Mouse (Mus musculus) spleen, postnatal 14 days (tissue): ENCODE results near the gene Tepsin.

Experiments used
- DNase-seq, 2 experiments: peaks; one replicate each; pipeline ENCODE4 v3.0.0; 2021 to 2022; ENCODE audit warnings: low spot score in 2 of 2

Tepsin gene

DNA sequence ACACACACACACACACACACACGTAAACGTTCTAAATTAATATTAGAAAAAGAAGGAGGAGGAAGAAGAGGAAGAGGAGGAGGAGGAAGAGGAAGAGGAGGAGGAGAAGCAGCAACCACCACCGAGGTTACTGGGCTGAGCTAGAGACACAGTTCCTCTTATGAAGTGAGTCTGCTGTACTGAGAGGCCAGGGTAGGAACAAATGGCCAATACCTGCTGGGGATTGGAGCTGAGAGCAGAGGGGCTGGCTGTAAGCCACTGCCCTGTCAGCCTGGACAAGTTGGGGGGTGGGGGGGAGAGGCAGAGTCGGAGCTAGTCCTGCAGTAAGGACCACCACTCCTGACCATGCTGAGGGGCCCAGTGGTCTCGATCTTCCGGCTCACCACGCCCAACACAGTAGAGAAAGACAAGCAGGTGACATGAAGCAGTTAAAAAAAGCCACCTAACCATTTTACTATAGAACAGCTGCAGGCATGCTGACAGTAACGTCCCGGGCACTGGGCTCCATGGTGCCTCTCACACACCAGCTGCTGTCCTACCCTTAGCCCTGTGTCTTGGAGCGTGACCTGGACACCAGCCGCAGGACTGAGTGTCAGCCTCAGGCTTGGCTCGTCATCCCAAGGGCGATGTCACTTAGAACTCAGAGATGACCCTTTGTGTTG, 34.4 kb downstream of the Tepsin start:
- DNase-seq = no peak

DNA sequence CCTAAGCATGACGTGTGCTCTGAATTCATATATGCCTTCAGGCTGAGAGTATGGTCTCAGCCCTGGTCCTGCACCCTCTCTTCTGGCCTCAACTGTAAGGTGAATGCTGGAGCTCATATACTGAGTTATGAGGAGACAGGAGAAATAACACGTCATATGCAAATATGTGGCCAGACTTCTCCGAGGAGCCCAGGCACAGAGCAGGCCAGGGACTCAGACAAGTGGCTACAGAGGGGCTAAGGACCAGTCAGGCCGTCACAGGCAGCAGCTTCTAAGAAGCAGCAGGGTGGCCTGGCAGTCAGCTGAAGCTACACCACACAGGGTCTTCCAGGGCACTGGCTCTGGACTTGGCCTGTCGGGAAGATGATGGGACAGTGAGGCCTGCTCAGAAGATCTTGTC, 35.2 kb downstream of the Tepsin start:
- no peak for DNase-seq

DNA sequence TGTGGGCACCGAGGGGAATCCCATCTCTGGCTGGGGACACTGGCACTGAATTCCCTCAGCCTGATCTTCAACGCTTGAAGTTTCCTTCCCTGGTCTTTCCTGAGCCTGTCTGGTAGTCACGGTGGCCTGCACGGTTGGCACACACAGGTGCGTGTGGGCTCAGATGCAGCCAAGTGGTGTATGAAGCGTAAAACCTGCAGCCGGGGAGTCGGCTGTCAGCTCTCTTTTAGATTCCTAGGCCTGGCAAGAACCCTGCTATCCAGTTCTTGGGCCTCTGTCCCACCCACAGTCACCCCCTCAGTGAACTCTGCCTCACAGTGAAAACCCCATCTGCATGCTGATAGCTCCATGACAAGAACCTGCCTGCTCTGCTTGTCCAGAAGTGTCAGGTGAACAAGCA, 37.9 kb downstream of the Tepsin start:
- no peak for DNase-seq

DNA sequence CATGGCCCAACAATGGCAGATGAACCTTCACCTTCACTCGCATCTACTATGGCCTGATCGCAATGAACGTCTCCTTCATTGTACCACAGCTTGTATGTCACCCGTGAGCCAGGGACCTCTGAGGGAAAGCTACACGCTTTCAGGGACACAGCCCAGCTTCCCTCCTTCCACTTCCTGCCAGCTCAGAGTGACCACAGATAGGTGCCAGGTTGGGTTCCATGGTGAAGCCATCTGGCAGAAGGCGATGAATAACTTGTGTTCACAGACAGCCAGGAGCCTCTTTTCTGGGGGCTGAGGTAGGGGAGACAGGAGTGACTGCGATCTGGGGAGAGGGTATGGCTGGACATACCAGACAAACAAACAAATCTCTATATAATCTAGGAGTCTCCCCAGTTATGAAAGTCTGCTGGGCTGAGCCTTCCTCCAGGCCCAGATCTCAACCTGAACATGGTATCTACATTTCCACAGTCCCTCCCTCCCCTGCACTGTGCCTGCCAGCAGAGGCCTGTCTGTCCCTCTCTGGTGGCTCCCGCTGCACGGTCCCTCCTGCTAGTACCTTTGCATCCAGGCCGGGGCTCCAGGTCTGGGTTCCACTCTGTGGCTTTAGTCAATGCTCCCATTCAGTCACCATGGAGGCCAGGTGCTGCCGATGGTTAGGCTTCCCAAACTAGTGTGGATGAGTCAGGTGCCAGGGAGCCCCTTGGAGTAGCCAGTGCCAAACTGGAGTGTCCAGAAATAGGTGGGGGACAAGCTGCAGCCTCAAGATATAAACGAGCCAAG, 42.4 kb downstream of the Tepsin start:
- DNase-seq = no peak

DNA sequence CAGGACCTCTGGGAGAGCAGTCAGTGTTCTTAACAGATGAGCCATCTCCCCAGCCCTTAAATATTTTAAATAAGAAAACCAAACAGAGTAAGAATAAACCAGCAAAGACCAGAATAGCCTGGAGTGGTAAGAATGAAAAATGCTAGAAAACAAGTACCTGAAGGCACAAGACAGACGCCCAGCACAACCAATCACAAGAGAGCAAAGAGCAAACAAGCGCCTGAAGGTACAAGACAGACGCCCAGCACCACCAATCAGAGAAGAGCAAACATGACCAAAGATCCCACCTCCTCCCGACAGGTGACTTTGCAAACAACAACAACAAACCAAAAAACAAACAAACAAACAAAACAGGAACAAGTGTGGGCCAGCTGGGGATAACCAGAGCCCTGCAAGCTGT, 44.7 kb downstream of the Tepsin start:
- no peak for DNase-seq

DNA sequence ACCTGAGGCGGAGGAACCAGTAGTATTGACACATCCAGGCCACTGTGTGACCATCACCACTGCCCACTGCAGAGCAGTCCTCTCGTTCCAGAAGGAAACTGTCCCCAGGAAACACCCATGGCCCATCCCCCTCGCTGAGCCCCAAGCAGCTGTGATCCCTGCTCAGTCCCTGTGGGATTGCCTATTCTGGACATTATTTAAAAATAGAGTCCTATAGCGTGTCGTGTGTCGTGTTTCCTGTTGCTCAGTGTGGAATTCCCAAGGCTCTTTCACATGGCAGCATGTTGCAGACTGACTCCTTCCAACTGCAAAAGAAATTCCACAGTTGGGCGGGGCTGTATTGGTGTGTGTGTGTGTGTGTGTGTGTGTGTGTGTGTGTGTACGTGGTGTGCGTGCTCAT, 46.3 kb downstream of the Tepsin start:
- no peak for DNase-seq

DNA sequence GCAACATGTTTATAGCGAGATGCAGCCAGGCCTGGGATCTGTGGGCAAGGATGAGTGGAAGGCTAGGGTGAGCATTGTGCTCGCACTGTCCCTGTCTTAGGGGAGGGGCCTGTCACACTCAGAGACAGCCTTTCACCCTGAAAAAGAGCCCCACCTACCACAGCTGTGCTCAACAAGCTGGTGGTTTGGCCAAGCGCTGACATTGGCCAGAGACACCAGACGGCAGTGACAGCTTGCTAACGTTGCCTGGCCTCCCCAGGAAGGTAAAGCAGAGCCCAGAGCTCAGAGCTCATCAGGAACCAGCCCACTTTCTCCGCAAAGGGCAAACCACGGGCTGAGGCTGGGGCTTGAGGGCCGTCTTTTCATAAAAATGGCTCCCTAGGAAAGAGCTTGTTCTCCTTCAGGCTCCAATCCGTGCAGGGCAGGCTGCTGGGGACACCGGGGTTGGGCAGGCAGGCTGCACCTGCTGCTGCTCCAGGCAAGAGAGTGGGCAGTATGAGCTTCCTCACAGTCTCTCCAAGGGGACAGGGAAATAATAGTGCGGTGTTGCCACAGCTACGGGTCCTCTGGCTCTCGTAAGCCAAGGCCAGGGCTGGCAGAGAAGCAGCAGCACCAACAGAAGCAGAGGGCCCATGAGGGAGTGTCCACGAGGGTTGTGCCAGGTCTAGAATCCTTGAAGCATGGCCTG, 47.3 kb downstream of the Tepsin start:
- no peak for DNase-seq

DNA sequence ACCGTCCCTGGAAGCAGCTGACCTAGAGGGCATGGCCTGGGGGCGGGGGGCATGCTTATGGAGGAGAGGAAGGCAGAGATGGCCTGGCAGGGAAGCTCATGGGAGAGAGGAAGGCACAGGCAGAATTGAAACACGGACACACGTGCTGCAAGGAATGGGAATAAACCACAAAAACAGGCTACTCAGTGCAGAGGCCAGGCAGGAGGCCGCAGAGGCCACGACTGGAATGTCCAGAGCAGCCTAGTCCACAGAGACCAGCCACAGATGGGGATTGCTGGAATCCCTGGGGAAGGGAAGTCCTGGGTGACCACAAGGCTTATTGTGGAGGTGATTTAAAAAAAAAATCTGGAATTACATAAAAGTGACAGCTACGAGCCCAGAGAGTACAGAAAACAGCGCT, 49.5 kb downstream of the Tepsin start:
- no peak for DNase-seq

DNA sequence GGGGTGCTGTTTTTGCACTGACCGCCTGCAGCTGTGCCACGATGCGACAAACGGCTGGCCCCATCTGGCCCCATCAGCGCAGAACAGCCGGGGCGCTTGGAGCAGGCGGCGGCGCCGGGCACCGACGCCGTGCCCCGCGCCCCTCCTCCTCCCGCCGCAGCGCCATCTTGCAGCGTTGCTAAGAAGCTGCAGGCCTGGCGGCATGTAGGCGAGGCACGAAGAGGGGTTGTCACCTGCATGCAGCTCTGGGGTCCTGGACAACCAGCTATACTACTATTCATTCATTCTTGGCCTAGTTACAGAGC, 50.3 kb downstream of the Tepsin start:
- no peak for DNase-seq

DNA sequence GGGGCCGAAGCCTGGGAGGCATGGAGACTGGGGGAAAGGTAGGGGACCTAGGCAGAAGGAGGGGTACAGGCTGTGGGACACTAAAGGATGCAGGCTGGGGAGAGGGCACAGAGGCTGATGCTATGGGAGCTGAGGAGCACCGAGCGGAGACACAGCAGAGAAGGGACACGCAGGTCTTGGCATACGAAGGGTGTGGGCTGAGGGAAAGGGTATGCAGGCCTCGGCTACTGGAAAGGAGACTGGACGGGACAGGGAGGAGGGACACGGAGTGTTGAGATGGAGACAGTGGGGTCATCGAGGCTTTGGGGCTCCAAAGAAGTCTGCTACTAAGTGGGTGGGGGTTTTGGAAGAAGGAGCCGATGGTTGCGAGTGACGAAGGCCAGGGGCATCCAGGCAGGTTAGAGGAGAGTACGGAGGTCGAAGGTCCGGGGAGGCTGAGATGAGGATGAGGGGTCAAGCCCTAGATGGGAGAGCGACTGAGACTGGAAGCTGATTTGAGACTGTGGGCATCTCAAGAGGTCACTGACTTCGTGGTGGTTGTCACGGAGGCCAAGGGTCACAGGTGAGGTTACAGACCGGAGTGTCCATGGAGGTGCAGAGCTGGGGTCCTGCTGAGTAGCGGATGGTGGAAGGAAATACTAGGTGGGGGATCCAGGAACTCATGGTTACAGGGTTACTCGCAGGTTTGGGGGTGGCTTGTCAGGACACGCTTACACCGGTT, 50.8 kb downstream of the Tepsin start:
- DNase-seq = no peak

DNA sequence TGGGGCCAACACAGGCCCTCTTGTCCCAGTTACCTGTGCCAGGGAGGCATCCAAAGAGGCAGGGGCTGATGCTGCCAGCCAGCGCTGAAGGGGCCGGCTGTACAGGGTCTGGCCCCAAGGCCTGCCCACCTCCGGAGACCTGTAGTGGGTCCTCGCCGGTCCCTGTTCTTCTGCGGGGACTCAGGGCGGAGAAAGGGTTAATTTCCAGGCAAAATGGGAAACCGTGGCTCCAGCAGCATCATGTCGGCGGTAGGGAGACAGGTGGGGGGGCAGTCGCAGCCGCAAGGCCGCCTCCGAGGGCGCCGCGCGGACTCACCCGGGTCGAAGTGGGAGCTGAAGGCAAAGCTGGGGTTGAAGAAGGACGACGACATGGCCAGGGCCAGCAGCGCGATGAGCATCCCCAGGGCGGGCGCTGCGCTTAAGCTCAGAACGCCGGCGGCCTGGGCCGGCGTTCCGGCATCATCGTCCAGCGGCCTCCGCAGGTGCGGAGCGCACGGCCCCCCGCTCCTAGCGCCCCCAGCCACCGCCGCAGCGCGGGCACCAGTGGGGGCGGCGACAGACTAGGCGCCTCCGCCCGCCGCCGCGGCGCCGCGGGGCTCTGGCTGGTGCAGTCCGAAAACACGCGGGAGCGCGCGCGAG, 51.9 kb downstream of the Tepsin start, which contains the start of gene Aatk:
Aatk (minus strand) TSS at position 615 of the 639 bp plus-strand sequence.
- DNase-seq = no peak

DNA sequence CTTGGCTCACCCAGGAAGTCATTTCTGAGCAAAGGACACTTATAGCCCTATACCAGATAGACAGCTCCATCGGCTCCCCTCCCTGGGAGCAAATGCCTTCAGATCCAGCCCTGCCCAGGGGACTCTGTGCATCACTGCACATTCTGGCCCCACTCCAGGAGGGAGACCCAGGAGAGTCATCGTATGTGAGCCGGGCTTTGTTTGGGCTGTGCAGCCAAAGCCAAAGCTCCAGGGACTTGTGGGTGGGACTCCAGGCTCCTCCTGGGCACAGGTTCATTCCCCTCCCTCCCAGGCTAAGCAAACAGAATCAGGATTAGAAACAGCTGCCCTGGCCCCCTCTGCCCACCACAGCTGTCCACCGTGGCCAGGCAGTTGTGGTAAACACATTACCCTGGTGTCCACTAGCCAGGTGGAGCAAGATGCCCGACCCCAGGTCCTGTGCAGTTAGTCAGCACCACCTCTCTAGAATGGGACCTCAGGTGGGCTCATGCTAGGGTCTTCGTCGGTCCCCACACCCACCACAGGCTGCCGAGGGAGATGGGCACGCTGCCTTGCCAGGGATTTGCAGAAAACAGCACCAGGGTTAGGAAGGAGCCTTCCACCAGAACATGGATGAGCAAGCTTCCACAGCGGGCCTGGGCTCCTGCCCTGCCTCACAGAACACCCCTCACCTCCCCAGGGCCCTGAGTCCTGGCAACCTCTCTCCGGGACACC, 52.5 kb downstream of the Tepsin start:
- no peak for DNase-seq

DNA sequence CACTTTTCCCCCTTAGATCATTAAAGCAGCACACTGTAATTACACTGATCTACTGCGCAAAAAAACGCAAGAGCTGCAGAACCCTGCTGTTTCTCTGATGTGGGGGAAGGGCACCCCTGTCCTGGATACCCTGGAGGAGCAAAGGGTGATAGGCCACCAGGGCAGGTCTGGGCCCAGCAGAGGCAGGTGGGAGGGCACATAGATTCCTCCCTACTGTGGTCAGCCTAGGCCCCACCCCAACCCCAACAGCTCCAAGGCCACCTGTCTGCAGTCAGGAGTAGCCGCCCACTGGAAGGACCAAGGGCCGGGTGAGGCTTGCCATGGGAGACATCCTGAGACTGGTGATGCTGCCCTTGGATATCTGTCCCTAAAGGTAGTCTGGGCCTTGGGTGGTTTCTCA, 53.2 kb downstream of the Tepsin start:
- no peak for DNase-seq

DNA sequence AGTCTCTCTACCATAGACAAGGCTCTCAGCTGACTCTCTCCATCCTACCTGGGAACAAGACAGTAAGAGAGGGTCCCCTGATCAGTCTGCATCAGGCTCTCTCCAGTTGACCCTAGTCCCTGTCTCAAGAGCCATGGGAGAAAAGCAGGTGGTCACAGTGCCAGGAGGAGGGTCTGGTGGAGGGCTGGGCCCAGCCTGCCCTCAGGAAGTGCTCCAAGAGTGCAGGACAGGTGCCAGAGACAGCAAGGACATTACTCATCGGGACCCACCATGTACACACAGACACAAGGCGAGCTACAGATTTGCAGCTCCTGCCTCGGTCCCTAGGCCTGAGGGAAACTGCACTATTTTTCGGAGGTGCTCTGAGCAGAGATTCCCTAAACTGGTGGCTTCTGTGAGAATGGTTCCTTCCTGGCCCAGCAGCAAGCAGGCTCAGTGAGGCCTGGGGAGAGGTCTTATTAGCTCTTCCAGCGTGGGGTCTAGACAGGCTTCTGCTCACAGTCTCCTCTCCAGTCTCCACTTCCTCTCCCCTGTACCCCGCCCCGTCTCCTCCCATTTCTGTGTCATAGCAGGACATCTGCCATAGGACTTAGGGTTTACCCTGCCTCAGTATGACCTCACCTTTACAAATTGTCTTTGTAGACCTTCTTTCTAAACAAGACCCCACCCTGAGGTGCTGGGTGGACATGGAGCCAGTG, 56.2 kb downstream of the Tepsin start:
- DNase-seq = no peak

DNA sequence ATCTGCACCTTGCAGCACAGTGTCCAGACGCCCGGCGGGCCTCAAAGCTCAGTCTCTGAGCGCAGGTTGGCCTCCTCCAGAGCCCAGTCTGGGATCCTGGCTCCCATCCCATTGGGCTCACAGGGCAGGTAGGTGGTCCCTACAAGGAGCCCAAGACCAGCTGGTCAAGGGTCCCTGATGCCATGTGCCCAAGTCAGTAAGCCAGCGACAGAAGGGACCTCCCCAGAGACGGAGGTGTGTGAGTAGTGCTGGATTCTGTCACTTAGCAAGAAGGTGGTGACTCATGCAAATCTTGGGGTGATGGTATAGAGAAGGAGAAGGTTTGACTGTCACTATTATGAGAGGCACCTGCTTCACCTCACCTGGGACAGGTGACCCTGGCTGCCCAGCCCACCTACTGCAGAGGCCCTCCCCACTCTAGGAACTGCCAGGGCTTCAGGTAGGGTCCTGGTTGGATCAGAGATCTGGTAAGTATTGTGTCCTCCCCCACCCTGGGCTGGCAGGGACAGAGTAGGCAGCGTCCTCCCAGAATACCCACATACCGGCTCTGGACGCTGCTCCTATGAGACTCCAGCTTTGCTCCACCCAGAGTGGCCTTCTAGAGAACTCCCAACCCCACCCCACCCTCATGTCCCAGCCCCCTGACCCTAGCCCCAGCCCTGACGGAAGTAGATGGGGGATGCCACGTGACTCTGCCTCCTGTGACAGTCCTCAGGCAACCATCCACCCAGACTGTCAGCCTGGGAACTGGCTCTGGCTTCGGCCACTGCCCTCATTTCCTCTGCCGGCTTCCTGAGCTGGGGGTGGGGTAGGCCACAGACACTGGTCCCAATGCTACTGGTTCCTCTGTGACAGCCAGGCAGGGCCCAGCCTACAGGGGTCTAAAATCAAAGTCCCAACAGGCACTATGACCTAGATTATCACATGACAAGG, 57.1 kb downstream of the Tepsin start:
- DNase-seq = peak in 1 of 2 experiments; percentile 14
